Mouse (Mus musculus) lung, adult 2 months (tissue): ENCODE measurements around the gene Pip5k1b.

Experiments
- CTCF ChIP-seq: fragments of 200-500 bp; IDR thresholded peaks from 2 replicates; pipeline ENCODE4 v1.5.1; 2011; ENCODE audit warnings: mild to moderate bottlenecking, low read length, control low read depth; ENCODE audit not compliant: insufficient read depth
- POLR2A ChIP-seq: fragments of 200-500 bp; IDR thresholded peaks from 2 replicates; pipeline ENCODE4 v1.6.1; 2011; ENCODE audit warnings: low read depth, mild to moderate bottlenecking, control low read depth, low read length, borderline replicate concordance; ENCODE audit errors: extremely low read depth

DNA sequence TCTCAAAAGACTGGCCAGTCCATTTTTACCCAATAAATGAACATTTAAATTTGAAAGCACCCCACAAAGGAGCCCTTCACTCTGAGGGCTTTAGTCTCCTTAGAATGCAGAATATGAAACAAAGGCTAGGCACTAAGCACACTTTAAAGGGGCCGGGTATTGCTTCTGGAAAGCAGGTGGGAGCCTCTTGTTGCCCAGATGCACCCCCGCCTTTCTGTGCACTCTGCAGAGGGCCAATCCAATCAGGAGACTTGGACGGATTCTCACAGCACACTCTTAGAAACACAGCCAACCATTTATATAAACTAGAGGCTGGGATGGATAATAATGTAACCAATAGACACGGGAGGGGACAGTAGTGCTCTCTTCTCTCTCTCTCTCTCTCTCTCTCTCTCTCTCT lies 287.1 kb downstream of the Pip5k1b start:
- TF ChIP-seq POLR2A (no peak), CTCF (no peak)
